In the genomic region with DNA sequence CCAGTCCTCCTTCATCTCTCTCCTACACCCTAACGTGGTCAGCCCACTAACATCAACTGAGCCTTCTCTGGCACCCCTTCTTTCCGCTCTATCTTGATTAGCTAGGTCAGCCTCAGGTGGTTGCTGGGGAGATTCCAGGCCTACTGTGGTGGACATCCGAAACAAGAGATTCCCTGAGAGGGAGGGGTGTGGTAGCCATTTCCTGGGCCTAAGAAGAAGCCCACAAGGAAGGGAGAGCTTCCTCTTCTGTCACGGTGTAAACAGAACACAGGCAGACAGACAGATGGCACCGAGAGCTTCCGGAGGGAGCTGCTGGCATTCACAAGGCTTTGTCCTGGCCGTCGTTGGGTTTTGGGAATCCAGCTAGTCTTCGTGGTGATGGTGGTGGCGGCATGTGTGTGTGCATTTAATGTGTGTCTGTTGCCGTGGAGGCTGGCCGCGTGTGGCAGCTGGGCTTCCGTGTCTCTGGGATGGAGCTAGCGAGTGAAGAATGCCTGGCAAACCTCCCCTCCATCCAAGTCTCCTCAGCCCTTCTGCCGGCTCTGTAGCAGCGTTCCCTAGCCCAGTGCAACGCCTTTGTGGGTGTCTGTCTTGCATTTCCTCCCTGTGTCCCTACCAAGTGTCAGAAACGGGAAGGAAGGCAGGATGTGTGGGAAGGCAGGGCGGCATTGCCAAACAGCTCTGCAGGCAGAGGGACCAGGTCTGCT, we compare ENCODE assay signal across 12 mouse cellular contexts. TPM values are rescaled to one million over a fixed set of nuclear protein-coding genes. Genes with fewer than 3 reads are reported as not detected.
A peak's percentile ranks its signal among the peaks of the same experiment; 100 is the strongest.
DNase-seq lines count a peak whose midpoint lies in the region; ATAC-seq lines count a peak whose summit lies in the region.
"Had no signal": no experiment of that assay in that cellular context is flagged by ENCODE, and none has a peak within 500 bp of the region (broad histone marks: within the 10 kb centered on the region; RNA-seq: fewer than 3 reads in every experiment).

No protein-coding gene starts in this region.

- H3K4me1 ChIP-seq in liver, embryonic 13.5 days (replicated peaks) = peaks cover 21% of the 10 kb centered on the region
- peaks cover 26% of the 10 kb centered on the region for H3K4me1 ChIP-seq in limb, embryonic 10.5 days
- H3K4me1 ChIP-seq in intestine, embryonic 16.5 days (ENCODE audit: control insufficient read depth, insufficient read depth, low read length) = peaks cover 17% of the 10 kb centered on the region

- H3K4me3 ChIP-seq in liver, embryonic 13.5 days (replicated peaks) = no peak overlapping the region; the same call in 1 of the 2 replicates
- H3K4me3 ChIP-seq in limb, embryonic 10.5 days = no peak overlapping the region
- H3K4me3 ChIP-seq in intestine, embryonic 16.5 days (ENCODE audit: low read length) = no peak overlapping the region
- H3K4me3 ChIP-seq: forebrain, embryonic 13.5 days; heart, adult 2 months; left cerebral cortex, adult 2 months had no signal

- DNase-seq in kidney, postnatal 14 days = peak; percentile 6
- DNase-seq in kidney, adult 18-20 months = no peak
- DNase-seq in brain, adult 2 months (ENCODE audit: low read depth, low spot score) = peak; percentile 47
- DNase-seq in liver, embryonic 13.5 days = no peak
- DNase-seq in lung, postnatal 4 days = peak; percentile 41
- no peak for DNase-seq in limb, embryonic 10.5 days (ENCODE audit: low spot score)
- DNase-seq: heart, adult 2 months; heart, postnatal 4 days had no signal

- no peak for ATAC-seq in liver, embryonic 13.5 days (ENCODE audit: low read depth)
- ATAC-seq in intestine, embryonic 16.5 days = no peak
- ATAC-seq: forebrain, embryonic 13.5 days had no signal

- no peak overlapping the region for H3K9ac ChIP-seq in liver, embryonic 13.5 days
- H3K9ac ChIP-seq in intestine, embryonic 16.5 days (ENCODE audit: low read depth, low read length) = no peak overlapping the region
- H3K9ac ChIP-seq: forebrain, embryonic 13.5 days; liver, embryonic 14.5 days had no signal

- H3K9me3 ChIP-seq in liver, embryonic 13.5 days (replicated peaks) = no peaks in the 10 kb centered on the region
- H3K9me3 ChIP-seq in limb, embryonic 10.5 days (replicated peaks) = no peaks in the 10 kb centered on the region
- H3K9me3 ChIP-seq in intestine, embryonic 16.5 days (ENCODE audit: control insufficient read depth, low read length) = no peaks in the 10 kb centered on the region
- H3K9me3 ChIP-seq: forebrain, embryonic 13.5 days had no signal

- no peak overlapping the region for H3K27ac ChIP-seq in liver, embryonic 13.5 days
- no peak overlapping the region for H3K27ac ChIP-seq in limb, embryonic 10.5 days
- no peak overlapping the region for H3K27ac ChIP-seq in intestine, embryonic 16.5 days (ENCODE audit: low read length)
- H3K27ac ChIP-seq: forebrain, embryonic 13.5 days; heart, adult 2 months; left cerebral cortex, adult 2 months; liver, embryonic 14.5 days had no signal

- H3K27me3 ChIP-seq in liver, embryonic 13.5 days = peaks cover 62% of the 10 kb centered on the region
- peaks cover 60% of the 10 kb centered on the region for H3K27me3 ChIP-seq in limb, embryonic 10.5 days (ENCODE audit: low read depth, poor library complexity, severe bottlenecking)
- H3K27me3 ChIP-seq in intestine, embryonic 16.5 days (replicated peaks; ENCODE audit: control insufficient read depth, insufficient read depth, low read length) = peaks cover 30% of the 10 kb centered on the region

- H3K36me3 ChIP-seq in liver, embryonic 13.5 days = no peaks in the 10 kb centered on the region
- H3K36me3 ChIP-seq in limb, embryonic 10.5 days = no peaks in the 10 kb centered on the region
- no peaks in the 10 kb centered on the region for H3K36me3 ChIP-seq in intestine, embryonic 16.5 days (ENCODE audit: control insufficient read depth, insufficient read depth, low read length)

- 25% methylated on average over 20 of the region's 20 CpGs for WGBS in liver, embryonic 13.5 days (ENCODE audit: insufficient replicate concordance)
- WGBS in limb, embryonic 10.5 days = 70% methylated on average over 20 of the region's 20 CpGs
- 51% methylated on average over 20 of the region's 20 CpGs for WGBS in intestine, embryonic 16.5 days

- 0 out of 2 replicates have a peak overlapping the region, but pooled peaks have one; percentile 10 for H3K4me2 ChIP-seq in liver, embryonic 13.5 days
- H3K4me2 ChIP-seq in intestine, embryonic 16.5 days (ENCODE audit: low read depth, low read length) = no peak overlapping the region
- H3K4me2 ChIP-seq: forebrain, embryonic 13.5 days had no signal

RNA-seq across cellular contexts. Expression of gene Slc6a4, which starts 2.3 kb away (rescaled TPM):
- 2.1 and 2.4 TPM in 2 replicates for polyA plus RNA-seq in liver, embryonic 13.5 days (2015; fragmentation: Nextera tagmentation; extraction: Ambion mirVana)
- polyA plus RNA-seq in limb, embryonic 10.5 days (2016; fragmentation: Nextera tagmentation; extraction: Ambion mirVana) = 0.11 and 0.43 TPM in 2 replicates
- 24.4 and 28.3 TPM in 2 replicates for polyA plus RNA-seq in intestine, embryonic 16.5 days (2015; fragmentation: Nextera tagmentation; extraction: Ambion mirVana)

Comparison
In these comparisons a context has a peak if more than half of its experiments do, and no peak if none do; other contexts are left out.
1. DNase-seq: peak in kidney, postnatal 14 days (single experiment), brain, adult 2 months (single experiment) and lung, postnatal 4 days (2 of 2); none in kidney, adult 18-20 months (single experiment), liver, embryonic 13.5 days (single experiment) and limb, embryonic 10.5 days (single experiment).